Mouse (Mus musculus): ENCODE measurements around the gene Fh1.

DNA sequence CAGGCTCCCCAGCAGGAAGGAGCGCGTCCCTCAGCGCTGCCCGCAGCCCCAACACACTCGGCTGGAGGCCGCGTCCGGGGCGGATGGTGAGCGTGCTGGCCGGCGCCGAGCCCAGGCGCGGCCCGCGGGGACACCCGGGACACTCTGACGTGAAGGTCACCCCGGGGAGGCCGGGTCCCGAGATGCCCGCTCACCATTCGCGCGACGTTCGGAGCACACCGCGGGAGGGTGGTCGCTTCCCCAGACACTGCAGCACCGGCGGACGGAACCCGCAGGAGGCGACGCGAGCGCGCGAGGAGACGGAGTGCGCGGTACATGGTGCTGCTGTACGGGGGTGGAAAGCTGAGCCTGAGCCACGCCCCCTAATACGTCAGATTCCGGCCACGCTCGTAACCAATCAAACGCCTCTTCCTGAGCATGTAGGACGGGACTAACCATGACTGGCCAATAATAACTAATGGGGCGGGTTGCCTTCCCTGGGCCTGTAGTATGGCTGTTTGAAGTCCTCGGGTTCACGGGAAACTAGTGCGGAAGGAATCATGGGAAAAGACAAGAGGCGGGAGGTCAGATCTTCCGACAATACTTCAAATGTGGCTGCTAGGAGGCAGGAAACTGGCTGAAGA lies at the start of gene Fh1:
- TF ChIP-seq TAL1 (IDR thresholded peaks at IDR 0.05; ENCODE audit: low read length), result no peak
- TF ChIP-seq GATA1 (IDR thresholded peaks at IDR 0.05; ENCODE audit: low read length), result no peak
